Mouse (Mus musculus) CH12.LX (cell line): ENCODE results near the gene Lhfp. TPM values are rescaled to one million over a fixed set of nuclear protein-coding genes. Genes with fewer than 3 reads are reported as not detected.

ENCODE experiments used
- DNase-seq: peaks from one replicate; pipeline ENCODE4 v3.0.0-alpha.2; 2013; ENCODE audit errors: extremely low read depth
- H3K27ac ChIP-seq: 2 replicates; pipeline ENCODE4 v1.5.1; 2012; ENCODE audit warnings: low read depth, mild to moderate bottlenecking, control low read depth, moderate library complexity; ENCODE audit not compliant: insufficient read depth
- H3K27me3 ChIP-seq: replicated peaks from 2 replicates; pipeline ENCODE3; 2012; ENCODE audit warnings: inconsistent platforms
- H3K36me3 ChIP-seq, 2 experiments: replicated peaks in 1 of 2; 2 replicates each; pipeline versions ENCODE3 to v1.6.1; 2012; ENCODE audit warnings: inconsistent platforms in 1 of 2, low read length in 1 of 2, mild to moderate bottlenecking in 1 of 2, mixed read lengths in 1 of 2, moderate library complexity in 1 of 2; ENCODE audit not compliant: control insufficient read depth in 1 of 2, insufficient read depth in 1 of 2
- H3K4me1 ChIP-seq, 2 experiments: 2 replicates each; pipeline ENCODE4 v1.6.1; 2012; ENCODE audit warnings: inconsistent platforms in 1 of 2, moderate library complexity in 1 of 2; ENCODE audit not compliant: insufficient read depth in 2 of 2, control insufficient read depth in 1 of 2
- H3K4me2 ChIP-seq: 2 replicates; pipeline ENCODE4 v1.6.1; 2012; ENCODE audit warnings: low read depth, mild to moderate bottlenecking, control low read depth; ENCODE audit not compliant: poor library complexity, insufficient read depth, severe bottlenecking
- H3K4me3 ChIP-seq, 3 experiments: fragments of 150-350 bp in 1 of 3; sonication (generic) in 1 of 3; replicated peaks in 1 of 3; 2 replicates each; pipeline versions ENCODE3 to v1.5.1; 2011 to 2012; ENCODE audit warnings: low read depth in 2 of 3, low read length in 2 of 3, mild to moderate bottlenecking in 2 of 3, moderate library complexity in 2 of 3, control low read depth in 1 of 3, improper control_type of control experiment in 1 of 3, inconsistent platforms in 1 of 3, mixed read lengths in 1 of 3; ENCODE audit not compliant: poor library complexity in 1 of 3
- H3K79me2 ChIP-seq: replicated peaks from 2 replicates; pipeline ENCODE4 v1.6.1; 2012; ENCODE audit warnings: mild to moderate bottlenecking, moderate library complexity; ENCODE audit not compliant: control insufficient read depth, poor library complexity, insufficient read depth, severe bottlenecking; ENCODE audit errors: extremely low read depth
- H3K9ac ChIP-seq: 2 replicates; pipeline ENCODE4 v1.6.1; 2012; ENCODE audit warnings: low read depth, mild to moderate bottlenecking, control low read depth, moderate library complexity; ENCODE audit not compliant: insufficient read depth
- H3K9me3 ChIP-seq: replicated peaks from 2 replicates; pipeline ENCODE3; 2012; ENCODE audit warnings: low read length, inconsistent platforms, mixed read lengths
- CHD1 ChIP-seq: IDR thresholded peaks from 2 replicates; pipeline ENCODE4 v1.6.1; 2012; ENCODE audit warnings: low read depth, low read length, improper control_type of control experiment, inconsistent platforms
- CHD2 ChIP-seq: IDR thresholded peaks from 2 replicates; pipeline ENCODE4 v1.6.1; 2011; ENCODE audit warnings: low read length, improper control_type of control experiment
- CTCF ChIP-seq, 2 experiments: IDR thresholded peaks in 1 of 2; conservative IDR thresholded peaks in 1 of 2; 2 replicates each; pipeline ENCODE4 v1.5.1; 2011 to 2012; ENCODE audit warnings: low read depth in 2 of 2, low read length in 2 of 2, improper control_type of control experiment in 1 of 2, inconsistent platforms in 1 of 2, mild to moderate bottlenecking in 1 of 2, moderate library complexity in 1 of 2
- ELF1 ChIP-seq: IDR thresholded peaks from 2 replicates; pipeline ENCODE4 v1.6.1; 2014; ENCODE audit warnings: low read depth, mild to moderate bottlenecking, inconsistent platforms, low read length, improper control_type of control experiment
- EP300 ChIP-seq: IDR thresholded peaks from 2 replicates; pipeline ENCODE4 v1.6.1; 2011; ENCODE audit warnings: low read length, improper control_type of control experiment
- ETS1 ChIP-seq: conservative IDR thresholded peaks from 2 replicates; pipeline ENCODE4 v1.6.1; 2012; ENCODE audit warnings: low read depth, mild to moderate bottlenecking, inconsistent platforms, low read length, improper control_type of control experiment, moderate library complexity
- HCFC1 ChIP-seq: IDR thresholded peaks from 2 replicates; pipeline ENCODE4 v1.6.1; 2012; ENCODE audit warnings: low read depth, mild to moderate bottlenecking, inconsistent platforms, low read length, improper control_type of control experiment
- IRF4 ChIP-seq: IDR thresholded peaks from 2 replicates; pipeline ENCODE4 v1.6.1; 2014; ENCODE audit warnings: low read depth, mild to moderate bottlenecking, inconsistent platforms, low read length, improper control_type of control experiment
- MAFK ChIP-seq: IDR thresholded peaks from 2 replicates; pipeline ENCODE4 v1.6.1; 2011; ENCODE audit warnings: low read length, improper control_type of control experiment; ENCODE audit not compliant: insufficient replicate concordance
- MAX ChIP-seq: IDR thresholded peaks from 2 replicates; pipeline ENCODE4 v1.6.1; 2011; ENCODE audit warnings: low read length, improper control_type of control experiment
- MAZ ChIP-seq: IDR thresholded peaks from 2 replicates; pipeline ENCODE4 v1.6.1; 2012; ENCODE audit warnings: low read depth, mild to moderate bottlenecking, inconsistent platforms, low read length, improper control_type of control experiment, moderate library complexity
- MEF2A ChIP-seq: IDR thresholded peaks from 2 replicates; pipeline ENCODE4 v1.6.1; 2014; ENCODE audit warnings: low read depth, mild to moderate bottlenecking, inconsistent platforms, low read length, improper control_type of control experiment, borderline replicate concordance
- MXI1 ChIP-seq: IDR thresholded peaks from 2 replicates; pipeline ENCODE4 v1.6.1; 2011; ENCODE audit warnings: mild to moderate bottlenecking, low read depth, low read length, improper control_type of control experiment
- MYC ChIP-seq: IDR thresholded peaks from 2 replicates; pipeline ENCODE4 v1.6.1; 2011; ENCODE audit warnings: low read depth, mild to moderate bottlenecking, improper control_type of control experiment, low read length
- NRF1 ChIP-seq: IDR thresholded peaks from 2 replicates; pipeline ENCODE4 v1.6.1; 2014; ENCODE audit warnings: low read depth, mild to moderate bottlenecking, inconsistent platforms, low read length, improper control_type of control experiment, moderate library complexity
- POLR2AphosphoS2 ChIP-seq: IDR thresholded peaks from 2 replicates; pipeline ENCODE4 v1.6.1; 2011; ENCODE audit warnings: low read depth, low read length, improper control_type of control experiment
- RAD21 ChIP-seq: IDR thresholded peaks from 2 replicates; pipeline ENCODE4 v1.6.1; 2011; ENCODE audit warnings: low read depth, mild to moderate bottlenecking, low read length, improper control_type of control experiment, moderate library complexity
- SMC3 ChIP-seq: IDR thresholded peaks from 2 replicates; pipeline ENCODE4 v1.6.1; 2011; ENCODE audit warnings: low read depth, low read length, improper control_type of control experiment
- TBP ChIP-seq: conservative IDR thresholded peaks from 2 replicates; pipeline ENCODE4 v1.6.1; 2011; ENCODE audit warnings: low read depth, low read length, improper control_type of control experiment
- TCF12 ChIP-seq: IDR thresholded peaks from 2 replicates; pipeline ENCODE4 v1.6.1; 2014; ENCODE audit warnings: low read depth, mild to moderate bottlenecking, inconsistent platforms, low read length, improper control_type of control experiment
- UBTF ChIP-seq: IDR thresholded peaks from 2 replicates; pipeline ENCODE4 v1.6.1; 2012; ENCODE audit warnings: low read depth, mild to moderate bottlenecking, inconsistent platforms, low read length, improper control_type of control experiment, moderate library complexity
- USF2 ChIP-seq: conservative IDR thresholded peaks from 2 replicates; pipeline ENCODE4 v1.6.1; 2011; ENCODE audit warnings: low read depth, low read length, improper control_type of control experiment
- ZKSCAN1 ChIP-seq: IDR thresholded peaks from 2 replicates; pipeline ENCODE4 v1.6.1; 2012; ENCODE audit warnings: low read depth, inconsistent platforms, low read length, improper control_type of control experiment, borderline replicate concordance
- ZNF384 ChIP-seq: IDR thresholded peaks from 2 replicates; pipeline ENCODE4 v1.6.1; 2012; ENCODE audit warnings: low read depth, low read length, improper control_type of control experiment, inconsistent platforms
- dilution Hi-C: fragments of 300-500 bp; cut with MboI; formaldehyde crosslinking; loops from 2 replicates; pipeline ENCODE4 v1.14.3; 2020; ENCODE audit warnings: low sequenced_read_pairs; ENCODE audit not compliant: extremely low pct_unique_long_range_greater_than_20kb, extremely low pct_ligation_motif_present
- in situ Hi-C: fragments of 300-500 bp; cut with MboI; formaldehyde crosslinking; loops from 3 replicates; pipeline ENCODE4 v1.14.3; 2019; ENCODE audit warnings: low sequenced_read_pairs, low pct_ligation_motif_present, low pct_unique_long_range_greater_than_20kb, mixed read lengths
- polyA plus RNA-seq: library from polyadenylated mRNA; unstranded; fragments of >175 nt; gene quantifications from 2 replicates; pipeline ENCODE4 v1.2.1, GENCODE M21; 2012; ENCODE audit warnings: low read depth; ENCODE audit not compliant: insufficient read length
- total RNA-seq, 2 experiments: library from RNA; depleted of rRNA; stranded (reverse); fragments of 300-350 nt in 1 of 2; fragments of >200 nt in 1 of 2; gene quantifications; 2 replicates each; pipeline ENCODE4 v1.2.3; 2012 to 2014

Lhfp gene
- total and polyA plus RNA-seq, 3 experiments, result not detected

DNA sequence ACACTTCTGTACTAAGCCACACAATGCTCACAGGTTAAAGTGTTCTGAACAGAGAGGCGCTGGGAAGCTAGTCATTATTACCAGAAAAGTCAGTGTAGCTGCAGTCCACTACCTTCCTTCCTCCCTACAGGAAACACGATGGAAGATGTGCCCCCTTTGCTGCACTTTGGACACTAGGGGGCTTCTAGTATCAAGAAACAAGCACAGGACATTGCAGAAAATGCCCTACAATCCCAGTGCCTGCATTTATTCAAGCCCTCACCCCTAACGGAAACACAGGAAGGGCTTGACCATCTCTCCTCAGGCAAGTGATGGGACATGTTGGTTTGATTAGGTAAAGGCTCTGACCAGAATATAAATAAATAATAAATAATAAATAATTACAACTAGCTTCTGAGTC, 7.9 kb upstream of the Lhfp start:
- Histone ChIP-seq H3K4me1 (peaks cover 0 to 6% of the 10 kb centered on the region in 2 experiments; a peak in 2 of 4 replicates), H3K36me3 (no peaks in the 10 kb centered on the region), H3K9me3 (no peaks in the 10 kb centered on the region), H3K4me2 (no peak overlapping the region), H3K9ac (no peak overlapping the region), H3K27ac (no peak overlapping the region), H3K79me2 (no peaks in the 10 kb centered on the region), H3K4me3 (no peak overlapping the region), H3K27me3 (no peaks in the 10 kb centered on the region)
- in situ Hi-C loops (loop anchor here (10.0 kb wide), 2 partner anchors 221 to 411 kb away; no protein-coding TSS in a partner anchor), dilution Hi-C loops (no loop called here)
- peak; percentile 19 for DNase-seq
- peak; percentile 47 for TF ChIP-seq SMC3
- peak; percentile 17 to 64; a peak in 3 of 4 replicates for TF ChIP-seq CTCF (conservative IDR thresholded peaks at IDR 0.05 in 1 of 2, IDR thresholded peaks at IDR 0.05 in 1 of 2; ENCODE audit: low read depth in 2 of 2, low read length in 2 of 2)
- TF ChIP-seq ELF1, result no peak
- peak; percentile 52 for TF ChIP-seq RAD21
- no peak for TF ChIP-seq USF2
- no peak for TF ChIP-seq MAFK
- TF ChIP-seq CHD1, result no peak
- TF ChIP-seq ZNF384, result no peak

DNA sequence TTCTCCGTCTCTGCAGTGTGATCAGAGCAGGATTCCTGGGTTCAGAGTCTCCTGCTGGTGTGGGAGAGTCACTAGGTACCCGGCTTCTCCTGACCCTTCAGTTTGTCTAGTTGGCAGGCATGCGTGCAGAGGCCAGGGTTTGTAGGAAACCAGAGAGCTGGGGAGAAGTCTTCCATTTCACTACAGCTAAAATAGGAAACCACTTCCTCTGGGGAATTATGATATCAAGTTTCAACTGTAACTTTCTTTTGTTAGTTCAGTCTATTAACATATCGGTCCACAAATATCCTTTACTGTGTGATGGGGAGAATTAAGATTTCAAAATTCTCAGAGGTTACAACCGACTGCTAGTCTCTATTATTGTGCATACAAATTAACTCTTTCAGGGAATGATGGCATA, 5.3 kb upstream of the Lhfp start:
- H3K79me2 ChIP-seq, result no peaks in the 10 kb centered on the region
- no peaks in the 10 kb centered on the region for H3K36me3 ChIP-seq
- DNase-seq, result no peak
- dilution Hi-C loops, result no loop called here
- H3K4me2 ChIP-seq, result no peak overlapping the region
- H3K4me3 ChIP-seq, result no peak overlapping the region
- no peaks in the 10 kb centered on the region for H3K9me3 ChIP-seq
- peaks cover 0 to 12% of the 10 kb centered on the region in 2 experiments; a peak in 2 of 4 replicates for H3K4me1 ChIP-seq
- in situ Hi-C loops, result loop anchor here (10.0 kb wide), 2 partner anchors 219 to 409 kb away; no protein-coding TSS in a partner anchor
- no peak for TF ChIP-seq ETS1
- TF ChIP-seq, all 38 proteins: peak for 0
- no peaks in the 10 kb centered on the region for H3K27me3 ChIP-seq
- H3K9ac ChIP-seq, result no peak overlapping the region
- no peak overlapping the region for H3K27ac ChIP-seq

GRCm38 (mm10) chr3:53036941-53037340, 4.4 kb upstream of the Lhfp start:
- Histone ChIP-seq H3K27ac (no peak overlapping the region), H3K9ac (no peak overlapping the region), H3K4me3 (no peak overlapping the region), H3K36me3 (no peaks in the 10 kb centered on the region), H3K27me3 (no peaks in the 10 kb centered on the region), H3K79me2 (no peaks in the 10 kb centered on the region), H3K9me3 (no peaks in the 10 kb centered on the region), H3K4me1 (peaks cover 0 to 13% of the 10 kb centered on the region in 2 experiments; a peak in 2 of 4 replicates), H3K4me2 (no peak overlapping the region)
- in situ Hi-C loops, result loop anchor here (10.0 kb wide), 2 partner anchors 218 to 408 kb away; no protein-coding TSS in a partner anchor
- dilution Hi-C loops, result no loop called here
- no peak for TF ChIP-seq ZKSCAN1
- TF ChIP-seq ZNF384, result no peak
- no peak for TF ChIP-seq MAX
- TF ChIP-seq TCF12, result no peak
- TF ChIP-seq MEF2A, result no peak
- TF ChIP-seq TBP, result no peak
- no peak for TF ChIP-seq MYC
- TF ChIP-seq CHD2, result no peak
- TF ChIP-seq EP300, result no peak
- TF ChIP-seq NRF1, result no peak
- no peak for TF ChIP-seq POLR2AphosphoS2
- TF ChIP-seq HCFC1, result no peak
- no peak for TF ChIP-seq UBTF
- TF ChIP-seq MAZ, result no peak
- no peak for TF ChIP-seq IRF4
- no peak for TF ChIP-seq MXI1
- DNase-seq, result no peak
